Mouse (Mus musculus): Measurements from ENCODE around the gene Hipk3. TPM values are rescaled to one million over a fixed set of nuclear protein-coding genes. Genes with fewer than 3 reads are reported as not detected.

Gene Hipk3
- polyA plus RNA-seq, 3 experiments from 2014 or later: 11.2 to 16.3 (median 12.5) TPM

GRCm38 (mm10) chr2:104470536-104470935 is 23.7 kb downstream of the Hipk3 start:
- no peak for ATAC-seq

GRCm38 (mm10) chr2:104468419-104468818 is 25.8 kb downstream of the Hipk3 start:
- no peak for ATAC-seq

- ATAC-seq: no peak
Measured at GRCm38 (mm10) chr2:104466908-104467616, 27.2 kb downstream of the Hipk3 start.

- ATAC-seq: no peak
Measured at GRCm38 (mm10) chr2:104465639-104466430, 28.4 kb downstream of the Hipk3 start.

- no peak for ATAC-seq
Measured at GRCm38 (mm10) chr2:104460021-104460420, 34.2 kb downstream of the Hipk3 start.

GRCm38 (mm10) chr2:104458569-104459332 is 35.5 kb downstream of the Hipk3 start:
- peak; percentile 76 for ATAC-seq

- ATAC-seq: no peak
Measured at GRCm38 (mm10) chr2:104457106-104457505, 37.1 kb downstream of the Hipk3 start.

- ATAC-seq: no peak
Measured at GRCm38 (mm10) chr2:104450685-104451084, 43.6 kb downstream of the Hipk3 start.

GRCm38 (mm10) chr2:104449191-104449590 is 45.1 kb downstream of the Hipk3 start:
- ATAC-seq: no peak

- ATAC-seq: no peak
Measured at GRCm38 (mm10) chr2:104448201-104448600, 46.0 kb downstream of the Hipk3 start.

- no peak for ATAC-seq
Measured at GRCm38 (mm10) chr2:104446016-104446415, 48.2 kb downstream of the Hipk3 start.

GRCm38 (mm10) chr2:104444776-104445175 is 49.5 kb downstream of the Hipk3 start:
- ATAC-seq: peak; percentile 98

- ATAC-seq: no peak
Measured at GRCm38 (mm10) chr2:104442341-104442740, 51.9 kb downstream of the Hipk3 start.

GRCm38 (mm10) chr2:104436226-104436625 is 58.0 kb downstream of the Hipk3 start:
- ATAC-seq: no peak

- ATAC-seq: no peak
Measured at GRCm38 (mm10) chr2:104431067-104431466, 63.2 kb downstream of the Hipk3 start.

GRCm38 (mm10) chr2:104430566-104430965 is 63.7 kb downstream of the Hipk3 start:
- ATAC-seq: no peak

GRCm38 (mm10) chr2:104426112-104426511 is 68.1 kb downstream of the Hipk3 start:
- no peak for ATAC-seq

- ATAC-seq: peak; percentile 52
Measured at GRCm38 (mm10) chr2:104422230-104422629, 72.0 kb downstream of the Hipk3 start.

GRCm38 (mm10) chr2:104420805-104421204 is 73.4 kb downstream of the Hipk3 start:
- no peak for ATAC-seq

GRCm38 (mm10) chr2:104419999-104420398 is 74.2 kb downstream of the Hipk3 start:
- no peak for ATAC-seq

GRCm38 (mm10) chr2:104419411-104419810 is 74.8 kb downstream of the Hipk3 start:
- ATAC-seq: no peak

GRCm38 (mm10) chr2:104413011-104413410 is 81.2 kb downstream of the Hipk3 start:
- ATAC-seq: no peak

GRCm38 (mm10) chr2:104412496-104412895 is 81.8 kb downstream of the Hipk3 start:
- ATAC-seq: no peak
